Mouse (Mus musculus): Measurements from ENCODE around the gene Lmod3. TPM values are rescaled to one million over a fixed set of nuclear protein-coding genes. Genes with fewer than 3 reads are reported as not detected.

Lmod3 gene
- polyA plus RNA-seq, 1 experiment: 0.10 TPM

GRCm38 (mm10) chr6:97275760-97276159 is 23.2 kb upstream of the Lmod3 start:
- Histone ChIP-seq H3K27me3 (ENCODE audit: control insufficient read depth, insufficient read depth, low read length) (no peaks in the 10 kb centered on the region), H3K4me3 (ENCODE audit: control insufficient read depth, low read depth, low read length) (no peak overlapping the region), H3K4me1 (ENCODE audit: control insufficient read depth, insufficient read depth, low read length) (no peaks in the 10 kb centered on the region; the same call in 1 of the 2 replicates), H3K27ac (ENCODE audit: control insufficient read depth, insufficient read depth, low read depth, low read length) (no peak overlapping the region), H3K36me3 (ENCODE audit: control insufficient read depth, insufficient read depth, low read length) (no peaks in the 10 kb centered on the region)
- no peak for TF ChIP-seq CTCF (IDR thresholded peaks at IDR 0.05; ENCODE audit: control insufficient read depth, insufficient read depth, insufficient replicate concordance, low read depth, low read length)
- TF ChIP-seq POLR2A (IDR thresholded peaks at IDR 0.05; ENCODE audit: control insufficient read depth, low read depth, low read length): no peak

GRCm38 (mm10) chr6:97273777-97274176 is 21.2 kb upstream of the Lmod3 start:
- TF ChIP-seq CTCF (IDR thresholded peaks at IDR 0.05; ENCODE audit: control insufficient read depth, insufficient read depth, insufficient replicate concordance, low read depth, low read length) (no peak), POLR2A (IDR thresholded peaks at IDR 0.05; ENCODE audit: control insufficient read depth, low read depth, low read length) (no peak)
- no peaks in the 10 kb centered on the region for H3K36me3 ChIP-seq (ENCODE audit: control insufficient read depth, insufficient read depth, low read length)

GRCm38 (mm10) chr6:97273058-97273710 is 20.6 kb upstream of the Lmod3 start:
- TF ChIP-seq CTCF (IDR thresholded peaks at IDR 0.05; ENCODE audit: control insufficient read depth, insufficient read depth, insufficient replicate concordance, low read depth, low read length) (no peak), POLR2A (IDR thresholded peaks at IDR 0.05; ENCODE audit: control insufficient read depth, low read depth, low read length) (no peak)
- Histone ChIP-seq H3K4me1 (ENCODE audit: control insufficient read depth, insufficient read depth, low read length) (no peaks in the 10 kb centered on the region), H3K36me3 (ENCODE audit: control insufficient read depth, insufficient read depth, low read length) (no peaks in the 10 kb centered on the region), H3K4me3 (ENCODE audit: control insufficient read depth, low read depth, low read length) (no peak overlapping the region), H3K27ac (ENCODE audit: control insufficient read depth, insufficient read depth, low read depth, low read length) (no peak overlapping the region), H3K27me3 (ENCODE audit: control insufficient read depth, insufficient read depth, low read length) (no peaks in the 10 kb centered on the region)

More at GRCm38 (mm10) chr6:97273777-97274176, 21.2 kb upstream of the Lmod3 start:
- H3K4me1 ChIP-seq (ENCODE audit: control insufficient read depth, insufficient read depth, low read length): no peaks in the 10 kb centered on the region; the same call in 1 of the 2 replicates
- no peak overlapping the region for H3K27ac ChIP-seq (ENCODE audit: control insufficient read depth, insufficient read depth, low read depth, low read length)
- H3K27me3 ChIP-seq (ENCODE audit: control insufficient read depth, insufficient read depth, low read length): no peaks in the 10 kb centered on the region
- no peak overlapping the region for H3K4me3 ChIP-seq (ENCODE audit: control insufficient read depth, low read depth, low read length)

- Histone ChIP-seq H3K36me3 (ENCODE audit: control insufficient read depth, insufficient read depth, low read length) (no peaks in the 10 kb centered on the region), H3K4me3 (ENCODE audit: control insufficient read depth, low read depth, low read length) (no peak overlapping the region), H3K4me1 (ENCODE audit: control insufficient read depth, insufficient read depth, low read length) (no peaks in the 10 kb centered on the region), H3K27me3 (ENCODE audit: control insufficient read depth, insufficient read depth, low read length) (no peaks in the 10 kb centered on the region), H3K27ac (ENCODE audit: control insufficient read depth, insufficient read depth, low read depth, low read length) (no peak overlapping the region)
- TF ChIP-seq CTCF (IDR thresholded peaks at IDR 0.05; ENCODE audit: control insufficient read depth, insufficient read depth, insufficient replicate concordance, low read depth, low read length): no peak
- no peak for TF ChIP-seq POLR2A (IDR thresholded peaks at IDR 0.05; ENCODE audit: control insufficient read depth, low read depth, low read length)
These were observed 19.8 kb upstream of the Lmod3 start for GRCm38 (mm10) chr6:97272349-97272748.

GRCm38 (mm10) chr6:97269596-97269995 is 17.0 kb upstream of the Lmod3 start:
- Histone ChIP-seq H3K4me3 (ENCODE audit: control insufficient read depth, low read depth, low read length) (no peak overlapping the region), H3K36me3 (ENCODE audit: control insufficient read depth, insufficient read depth, low read length) (no peaks in the 10 kb centered on the region), H3K27me3 (ENCODE audit: control insufficient read depth, insufficient read depth, low read length) (no peaks in the 10 kb centered on the region), H3K27ac (ENCODE audit: control insufficient read depth, insufficient read depth, low read depth, low read length) (no peak overlapping the region), H3K4me1 (ENCODE audit: control insufficient read depth, insufficient read depth, low read length) (no peaks in the 10 kb centered on the region)
- TF ChIP-seq CTCF (IDR thresholded peaks at IDR 0.05; ENCODE audit: control insufficient read depth, insufficient read depth, insufficient replicate concordance, low read depth, low read length): no peak
- TF ChIP-seq POLR2A (IDR thresholded peaks at IDR 0.05; ENCODE audit: control insufficient read depth, low read depth, low read length): no peak

GRCm38 (mm10) chr6:97267132-97267531 is 14.6 kb upstream of the Lmod3 start:
- TF ChIP-seq POLR2A (IDR thresholded peaks at IDR 0.05; ENCODE audit: control insufficient read depth, low read depth, low read length) (no peak), CTCF (IDR thresholded peaks at IDR 0.05; ENCODE audit: control insufficient read depth, insufficient read depth, insufficient replicate concordance, low read depth, low read length) (no peak)

GRCm38 (mm10) chr6:97266661-97267060 is 14.1 kb upstream of the Lmod3 start:
- no peak for TF ChIP-seq POLR2A (IDR thresholded peaks at IDR 0.05; ENCODE audit: control insufficient read depth, low read depth, low read length)
- TF ChIP-seq CTCF (IDR thresholded peaks at IDR 0.05; ENCODE audit: control insufficient read depth, insufficient read depth, insufficient replicate concordance, low read depth, low read length): no peak
- Histone ChIP-seq H3K27ac (ENCODE audit: control insufficient read depth, insufficient read depth, low read depth, low read length) (no peak overlapping the region), H3K27me3 (ENCODE audit: control insufficient read depth, insufficient read depth, low read length) (no peaks in the 10 kb centered on the region), H3K4me1 (ENCODE audit: control insufficient read depth, insufficient read depth, low read length) (no peaks in the 10 kb centered on the region), H3K36me3 (ENCODE audit: control insufficient read depth, insufficient read depth, low read length) (no peaks in the 10 kb centered on the region), H3K4me3 (ENCODE audit: control insufficient read depth, low read depth, low read length) (no peak overlapping the region)

More at GRCm38 (mm10) chr6:97267132-97267531, 14.6 kb upstream of the Lmod3 start:
- no peaks in the 10 kb centered on the region for H3K4me1 ChIP-seq (ENCODE audit: control insufficient read depth, insufficient read depth, low read length)
- no peak overlapping the region for H3K27ac ChIP-seq (ENCODE audit: control insufficient read depth, insufficient read depth, low read depth, low read length)
- no peak overlapping the region for H3K4me3 ChIP-seq (ENCODE audit: control insufficient read depth, low read depth, low read length)
- H3K27me3 ChIP-seq (ENCODE audit: control insufficient read depth, insufficient read depth, low read length): no peaks in the 10 kb centered on the region
- no peaks in the 10 kb centered on the region for H3K36me3 ChIP-seq (ENCODE audit: control insufficient read depth, insufficient read depth, low read length)
